Mouse (Mus musculus): ENCODE measurements around the gene Stra8. TPM values are rescaled to one million over a fixed set of nuclear protein-coding genes. Genes with fewer than 3 reads are reported as not detected.

The Stra8 gene
- total and polyA plus RNA-seq, 2 experiments from 2014 or later: not detected

- no peak for TF ChIP-seq CTCF (IDR thresholded peaks at IDR 0.05; ENCODE audit: low read depth)
- no peaks in the 10 kb centered on the region for H3K9me3 ChIP-seq (ENCODE audit: low read length)
- no peak overlapping the region for H3K9ac ChIP-seq
- WGBS: 43% methylated on average over 4 of the region's 4 CpGs
- DNase-seq: no peak
- no peaks in the 10 kb centered on the region for H3K4me1 ChIP-seq (ENCODE audit: insufficient read depth)
- no peak overlapping the region for H3K4me3 ChIP-seq (ENCODE audit: low read depth, low read length)
- no peaks in the 10 kb centered on the region for H3K36me3 ChIP-seq (ENCODE audit: insufficient read depth)
- no peak overlapping the region for H3K27ac ChIP-seq (ENCODE audit: low read depth, low read length)
- H3K27me3 ChIP-seq (ENCODE audit: insufficient read depth, low read length): no peaks in the 10 kb centered on the region
- no peak for ATAC-seq
- no peak overlapping the region for H3K4me2 ChIP-seq (ENCODE audit: low read depth)
These were observed 19.0 kb downstream of the Stra8 start for GRCm38 (mm10) chr6:34938929-34939325.

- no peak overlapping the region for H3K9ac ChIP-seq
- no peak for ATAC-seq
- H3K27me3 ChIP-seq (ENCODE audit: insufficient read depth, low read length): no peaks in the 10 kb centered on the region
- H3K27ac ChIP-seq (ENCODE audit: low read depth, low read length): no peak overlapping the region
- no peak overlapping the region for H3K4me2 ChIP-seq (ENCODE audit: low read depth)
- DNase-seq: no peak
- TF ChIP-seq CTCF (IDR thresholded peaks at IDR 0.05; ENCODE audit: low read depth): no peak
- no peaks in the 10 kb centered on the region for H3K4me1 ChIP-seq (ENCODE audit: insufficient read depth)
- no peak overlapping the region for H3K4me3 ChIP-seq (ENCODE audit: low read depth, low read length)
- 92% methylated on average over 8 of the region's 8 CpGs for WGBS
- H3K9me3 ChIP-seq (ENCODE audit: low read length): no peaks in the 10 kb centered on the region
- H3K36me3 ChIP-seq (ENCODE audit: insufficient read depth): no peaks in the 10 kb centered on the region
These were observed 19.5 kb downstream of the Stra8 start for GRCm38 (mm10) chr6:34939451-34939850.

GRCm38 (mm10) chr6:34941496-34941895 lies 21.5 kb downstream of the Stra8 start:
- Histone ChIP-seq H3K4me3 (ENCODE audit: low read depth, low read length) (no peak overlapping the region), H3K9ac (no peak overlapping the region), H3K4me1 (ENCODE audit: insufficient read depth) (no peaks in the 10 kb centered on the region), H3K36me3 (ENCODE audit: insufficient read depth) (no peaks in the 10 kb centered on the region), H3K9me3 (ENCODE audit: low read length) (no peaks in the 10 kb centered on the region), H3K4me2 (ENCODE audit: low read depth) (no peak overlapping the region), H3K27ac (ENCODE audit: low read depth, low read length) (no peak overlapping the region), H3K27me3 (ENCODE audit: insufficient read depth, low read length) (no peaks in the 10 kb centered on the region)
- 68% methylated on average over 2 of the region's 2 CpGs for WGBS
- ATAC-seq (no peak), DNase-seq (no peak)
- TF ChIP-seq CTCF (IDR thresholded peaks at IDR 0.05; ENCODE audit: low read depth): no peak

- H3K4me3 ChIP-seq (ENCODE audit: low read depth, low read length): no peak overlapping the region
- H3K4me2 ChIP-seq (ENCODE audit: low read depth): no peak overlapping the region
- DNase-seq: no peak
- H3K4me1 ChIP-seq (ENCODE audit: insufficient read depth): no peaks in the 10 kb centered on the region
- no peaks in the 10 kb centered on the region for H3K9me3 ChIP-seq (ENCODE audit: low read length)
- no peak overlapping the region for H3K27ac ChIP-seq (ENCODE audit: low read depth, low read length)
- H3K9ac ChIP-seq: no peak overlapping the region
- no peaks in the 10 kb centered on the region for H3K36me3 ChIP-seq (ENCODE audit: insufficient read depth)
- no peak for TF ChIP-seq CTCF (IDR thresholded peaks at IDR 0.05; ENCODE audit: low read depth)
- H3K27me3 ChIP-seq (ENCODE audit: insufficient read depth, low read length): no peaks in the 10 kb centered on the region
- no peak for ATAC-seq
- WGBS: 87% methylated on average over 9 of the region's 9 CpGs
These were observed 22.5 kb downstream of the Stra8 start for GRCm38 (mm10) chr6:34942446-34942845.

GRCm38 (mm10) chr6:34943499-34943898 lies 23.5 kb downstream of the Stra8 start:
- Histone ChIP-seq H3K27ac (ENCODE audit: low read depth, low read length) (no peak overlapping the region), H3K4me1 (ENCODE audit: insufficient read depth) (no peaks in the 10 kb centered on the region), H3K9ac (no peak overlapping the region), H3K4me3 (ENCODE audit: low read depth, low read length) (no peak overlapping the region), H3K27me3 (ENCODE audit: insufficient read depth, low read length) (no peaks in the 10 kb centered on the region), H3K9me3 (ENCODE audit: low read length) (no peaks in the 10 kb centered on the region), H3K36me3 (ENCODE audit: insufficient read depth) (no peaks in the 10 kb centered on the region), H3K4me2 (ENCODE audit: low read depth) (no peak overlapping the region)
- no peak for ATAC-seq
- no peak for TF ChIP-seq CTCF (IDR thresholded peaks at IDR 0.05; ENCODE audit: low read depth)
- WGBS: 72% methylated on average over 5 of the region's 5 CpGs
- DNase-seq: no peak

- H3K4me1 ChIP-seq (ENCODE audit: insufficient read depth): no peaks in the 10 kb centered on the region
- no peak for TF ChIP-seq CTCF (IDR thresholded peaks at IDR 0.05; ENCODE audit: low read depth)
- H3K27ac ChIP-seq (ENCODE audit: low read depth, low read length): no peak overlapping the region
- H3K4me2 ChIP-seq (ENCODE audit: low read depth): no peak overlapping the region
- H3K27me3 ChIP-seq (ENCODE audit: insufficient read depth, low read length): no peaks in the 10 kb centered on the region
- ATAC-seq: no peak
- no peak overlapping the region for H3K4me3 ChIP-seq (ENCODE audit: low read depth, low read length)
- H3K9ac ChIP-seq: no peak overlapping the region
- no peak for DNase-seq
- no peaks in the 10 kb centered on the region for H3K9me3 ChIP-seq (ENCODE audit: low read length)
- no peaks in the 10 kb centered on the region for H3K36me3 ChIP-seq (ENCODE audit: insufficient read depth)
- 93% methylated on average over 1 of the region's 1 CpGs for WGBS
These were observed 26.6 kb downstream of the Stra8 start for GRCm38 (mm10) chr6:34946486-34947079.

GRCm38 (mm10) chr6:34948461-34948860 lies 28.5 kb downstream of the Stra8 start:
- ATAC-seq: peak; percentile 74
- peak; percentile 29 for DNase-seq
- WGBS: 20% methylated on average over 11 of the region's 11 CpGs
- Histone ChIP-seq H3K4me1 (ENCODE audit: insufficient read depth) (no peaks in the 10 kb centered on the region), H3K9me3 (ENCODE audit: low read length) (no peaks in the 10 kb centered on the region), H3K27me3 (ENCODE audit: insufficient read depth, low read length) (no peaks in the 10 kb centered on the region), H3K9ac (peak overlapping the region; percentile 35), H3K36me3 (ENCODE audit: insufficient read depth) (no peaks in the 10 kb centered on the region), H3K4me3 (ENCODE audit: low read depth, low read length) (peak overlapping the region; percentile 20), H3K27ac (ENCODE audit: low read depth, low read length) (no peak overlapping the region), H3K4me2 (ENCODE audit: low read depth) (peak overlapping the region; percentile 37)
- TF ChIP-seq CTCF (IDR thresholded peaks at IDR 0.05; ENCODE audit: low read depth): no peak

Measured in forebrain, postnatal 0 days (tissue).